ENCODE assay signal across 8 mouse cellular contexts in genomic region chr1:177796193-177796939, GRCm38 (mm10). TPM values are rescaled to one million over a fixed set of nuclear protein-coding genes. Genes with fewer than 3 reads are reported as not detected.
DNase-seq lines count a peak whose midpoint lies in the region; ATAC-seq lines count a peak whose summit lies in the region.

Gene Adss (minus strand): TSS chr1:177796511.

- H3K4me2 ChIP-seq in hindbrain, embryonic 14.5 days (replicated peaks), result peak within 1 kb of the TSS; percentile 73

- peak; percentile 97 for DNase-seq in R1 (ENCODE audit: low read depth, low spot score)
- DNase-seq in cerebellum, postnatal 25 days, result peak; percentile 99 to 100
- DNase-seq in frontal cortex, postnatal 25 days (ENCODE audit: low spot score in 2 of 2), result peak; percentile 91 to 96
- DNase-seq in hindbrain, embryonic 14.5 days (ENCODE audit: low spot score), result peak; percentile 98
- DNase-seq in layer of hippocampus, postnatal 36 days, result peak; percentile 99
- peak; percentile 99 for DNase-seq in lung, postnatal 36 days
- peak; percentile 99 for DNase-seq in retina, postnatal 1 day
- peak; percentile 94 to 100 for DNase-seq in urinary bladder, adult 18-20 months (ENCODE audit: low spot score in 2 of 2)

- peak within 1 kb of the TSS; percentile 89 for H3K27ac ChIP-seq in hindbrain, embryonic 14.5 days

- peak within 1 kb of the TSS; percentile 78 for H3K4me3 ChIP-seq in hindbrain, embryonic 14.5 days (replicated peaks; ENCODE audit: low read length)

- peak within 1 kb of the TSS; percentile 78 for H3K9ac ChIP-seq in hindbrain, embryonic 14.5 days

- H3K36me3 ChIP-seq in hindbrain, embryonic 14.5 days (replicated peaks; ENCODE audit: control insufficient read depth, insufficient read depth), result no peaks in the 10 kb centered on the region

- H3K27me3 ChIP-seq in hindbrain, embryonic 14.5 days (ENCODE audit: control insufficient read depth, insufficient read depth, low read length), result no peaks in the 10 kb centered on the region

- ATAC-seq in hindbrain, embryonic 14.5 days (ENCODE audit: low FRiP score), result peak; percentile 99

- peaks cover 21% of the 10 kb centered on the region for H3K4me1 ChIP-seq in hindbrain, embryonic 14.5 days (replicated peaks; ENCODE audit: control insufficient read depth, insufficient read depth, low read length)

- H3K9me3 ChIP-seq in hindbrain, embryonic 14.5 days (ENCODE audit: control insufficient read depth, low read length), result no peaks in the 10 kb centered on the region

- under 1% methylated on average over 59 of the region's 64 CpGs for WGBS in hindbrain, embryonic 14.5 days

RNA-seq across cellular contexts. Expression of gene Adss, which starts in this region (rescaled TPM):
- 57.3 and 65.1 TPM in 2 replicates for polyA plus RNA-seq in hindbrain, embryonic 14.5 days (2014; fragmentation: Nextera tagmentation; extraction: Ambion mirVana)
- total RNA-seq in layer of hippocampus, postnatal 36 days (2021), result 10 to 100 TPM; 67.5 to 69.2 TPM

Comparison
In these comparisons a context has a peak if more than half of its experiments do, and no peak if none do; other contexts are left out.
1. Peak in every context shown above with its lines: DNase-seq, ATAC-seq, H3K4me3 ChIP-seq and H3K27ac ChIP-seq.